Mouse (Mus musculus): Measurements from ENCODE around the gene Kif21b. TPM values are rescaled to one million over a fixed set of nuclear protein-coding genes. Genes with fewer than 3 reads are reported as not detected.

The Kif21b gene
- polyA plus RNA-seq, 1 experiment from 2014 or later, result 1.3 TPM

- no peak overlapping the region for H3K4me3 ChIP-seq (ENCODE audit: low read depth, low read length)
- no peaks in the 10 kb centered on the region for H3K27me3 ChIP-seq (ENCODE audit: control insufficient read depth, insufficient read depth, low read depth, low read length)
- H3K9me3 ChIP-seq (replicated peaks; ENCODE audit: control insufficient read depth, low read length), result no peaks in the 10 kb centered on the region
- H3K9ac ChIP-seq (ENCODE audit: low read depth, low read length), result no peak overlapping the region
- H3K4me2 ChIP-seq (ENCODE audit: low read depth, low read length), result no peak overlapping the region
- H3K4me1 ChIP-seq (ENCODE audit: control insufficient read depth, low read depth, low read length), result no peaks in the 10 kb centered on the region
- 68% methylated on average over 10 of the region's 10 CpGs for WGBS (ENCODE audit: insufficient replicate concordance)
- ATAC-seq (ENCODE audit: low read depth), result no peak
- H3K27ac ChIP-seq (ENCODE audit: low read length), result no peak overlapping the region
- no peaks in the 10 kb centered on the region for H3K36me3 ChIP-seq (ENCODE audit: control insufficient read depth, insufficient read depth)
These were observed 92.7 kb downstream of the Kif21b start for GRCm38 (mm10) chr1:136223758-136224342.

- 80% methylated on average over 8 of the region's 8 CpGs for WGBS (ENCODE audit: insufficient replicate concordance)
- H3K4me2 ChIP-seq (ENCODE audit: low read depth, low read length), result no peak overlapping the region
- H3K4me1 ChIP-seq (ENCODE audit: control insufficient read depth, low read depth, low read length), result peaks cover 2% of the 10 kb centered on the region; the same call in 1 of the 2 replicates
- no peak for ATAC-seq (ENCODE audit: low read depth)
- no peaks in the 10 kb centered on the region for H3K9me3 ChIP-seq (replicated peaks; ENCODE audit: control insufficient read depth, low read length)
- no peaks in the 10 kb centered on the region for H3K36me3 ChIP-seq (ENCODE audit: control insufficient read depth, insufficient read depth)
- no peak overlapping the region for H3K27ac ChIP-seq (ENCODE audit: low read length)
- no peak overlapping the region for H3K9ac ChIP-seq (ENCODE audit: low read depth, low read length)
- peaks cover 3% of the 10 kb centered on the region; the same call in 1 of the 2 replicates for H3K27me3 ChIP-seq (ENCODE audit: control insufficient read depth, insufficient read depth, low read depth, low read length)
- H3K4me3 ChIP-seq (ENCODE audit: low read depth, low read length), result no peak overlapping the region
These were observed 94.7 kb downstream of the Kif21b start for GRCm38 (mm10) chr1:136225846-136226245.

- Histone ChIP-seq H3K27ac (ENCODE audit: low read length) (no peak overlapping the region), H3K27me3 (ENCODE audit: control insufficient read depth, insufficient read depth, low read depth, low read length) (peaks cover 11% of the 10 kb centered on the region), H3K36me3 (ENCODE audit: control insufficient read depth, insufficient read depth) (no peaks in the 10 kb centered on the region), H3K9me3 (replicated peaks; ENCODE audit: control insufficient read depth, low read length) (no peaks in the 10 kb centered on the region), H3K9ac (ENCODE audit: low read depth, low read length) (no peak overlapping the region), H3K4me1 (ENCODE audit: control insufficient read depth, low read depth, low read length) (peaks cover 2% of the 10 kb centered on the region; the same call in 1 of the 2 replicates), H3K4me3 (ENCODE audit: low read depth, low read length) (no peak overlapping the region), H3K4me2 (ENCODE audit: low read depth, low read length) (no peak overlapping the region)
- ATAC-seq (ENCODE audit: low read depth), result no peak
- 73% methylated on average over 8 of the region's 8 CpGs for WGBS (ENCODE audit: insufficient replicate concordance)
These were observed 95.4 kb downstream of the Kif21b start for GRCm38 (mm10) chr1:136226626-136227025.

Other genes with a start within 250 kb of the Kif21b start
- gene Pkp1, start 212.2 kb upstream of the Kif21b start, polyA plus RNA-seq (2015; fragmentation: Nextera tagmentation; extraction: Ambion mirVana), result not detected in 2 replicates
- not detected in 2 replicates for gene Igfn1, start 125.0 kb upstream of the Kif21b start, polyA plus RNA-seq (2015; fragmentation: Nextera tagmentation; extraction: Ambion mirVana)
- 92.9 and 94.4 TPM in 2 replicates for gene Tmem9, start 123.2 kb upstream of the Kif21b start, polyA plus RNA-seq (2015; fragmentation: Nextera tagmentation; extraction: Ambion mirVana)
- gene Ascl5, start 80.6 kb upstream of the Kif21b start, polyA plus RNA-seq (2015; fragmentation: Nextera tagmentation; extraction: Ambion mirVana), result not detected in 2 replicates
- 0.15 and 0.60 TPM in 2 replicates for gene Cacna1s, start 78.6 kb upstream of the Kif21b start, polyA plus RNA-seq (2015; fragmentation: Nextera tagmentation; extraction: Ambion mirVana)
- gene Mroh3, start 81.4 kb downstream of the Kif21b start, polyA plus RNA-seq (2015; fragmentation: Nextera tagmentation; extraction: Ambion mirVana), result not detected in 2 replicates
- gene Inava, start 102.9 kb downstream of the Kif21b start, polyA plus RNA-seq (2015; fragmentation: Nextera tagmentation; extraction: Ambion mirVana), result 0.07 and 0.44 TPM in 2 replicates
- not detected in 2 replicates for gene Gpr25, start 129.5 kb downstream of the Kif21b start, polyA plus RNA-seq (2015; fragmentation: Nextera tagmentation; extraction: Ambion mirVana)
- gene Camsap2, start 214.7 kb downstream of the Kif21b start, polyA plus RNA-seq (2015; fragmentation: Nextera tagmentation; extraction: Ambion mirVana), result 5.1 and 5.8 TPM in 2 replicates

Data from liver, embryonic 16.5 days (tissue).